Mouse (Mus musculus) G1E (cell line): Measurements from ENCODE around the gene 9430097D07Rik.

Experiments
- CTCF ChIP-seq: IDR thresholded peaks from 2 replicates; pipeline ENCODE4 v1.5.1; 2012; ENCODE audit warnings: low read depth, low read length, inconsistent platforms, mixed read lengths
- GATA1 ChIP-seq: IDR thresholded peaks from 2 replicates; pipeline ENCODE4 v1.6.1; 2012; ENCODE audit warnings: borderline replicate concordance, low read length, inconsistent platforms, mixed read lengths
- TAL1 ChIP-seq: conservative IDR thresholded peaks from 2 replicates; pipeline ENCODE4 v1.6.1; 2012; ENCODE audit warnings: low read depth, low read length, inconsistent platforms, mixed read lengths

GRCm38 (mm10) chr2:32587731-32588321 lies 12.3 kb upstream of the 9430097D07Rik start:
- no peak for TF ChIP-seq CTCF
- no peak for TF ChIP-seq GATA1
- TF ChIP-seq TAL1 = no peak
